In genomic region chr8:71577856-71578387, GRCm38 (mm10) we compare ENCODE assay signal across 26 mouse cellular contexts. TPM values are rescaled to one million over a fixed set of nuclear protein-coding genes. Genes with fewer than 3 reads are reported as not detected.
"Had no signal": no experiment of that assay in that cellular context is flagged by ENCODE, and none has a peak within 500 bp of the region (broad histone marks: within the 10 kb centered on the region; RNA-seq: fewer than 3 reads in every experiment).

No protein-coding gene starts in this region.

- H3K36me3 ChIP-seq: liver, embryonic 13.5 days had no signal

- H3K27me3 ChIP-seq: liver, embryonic 13.5 days had no signal

- DNase-seq: kidney, adult 11 months; kidney, adult 8-10 months; kidney, postnatal 14 days; kidney, postnatal 4 days; left cerebral cortex, postnatal 4 days; liver, embryonic 13.5 days; lung, adult 2 months; lung, postnatal 14 days; lung, postnatal 4 days; midbrain, embryonic 14.5 days; right cerebral cortex, adult 18-20 months; right cerebral cortex, postnatal 14 days; right cerebral cortex, postnatal 4 days; thymus, adult 2 months; thymus, postnatal 14 days; thymus, postnatal 4 days had no signal

- H3K4me2 ChIP-seq: liver, embryonic 13.5 days; midbrain, embryonic 11.5 days had no signal

- H3K9me3 ChIP-seq: liver, embryonic 13.5 days had no signal

- H3K27ac ChIP-seq: liver, embryonic 13.5 days; stomach, postnatal 0 days had no signal

- H3K4me3 ChIP-seq: liver, embryonic 13.5 days had no signal

- H3K9ac ChIP-seq: liver, embryonic 13.5 days had no signal

RNA-seq across cellular contexts. Expression of gene Nxnl1, which starts 11.5 kb away (rescaled TPM):
- total RNA-seq: left cerebral cortex, postnatal 4 days; liver, adult 2 months; megakaryocyte-erythroid progenitor cell, adult 5-6 weeks had no signal
- polyA plus RNA-seq: limb, embryonic 14.5 days; liver, adult 2 months; liver, embryonic 16.5 days; lung, adult 2 months; midbrain, embryonic 11.5 days; midbrain, embryonic 14.5 days; neural tube, embryonic 11.5 days; neural tube, embryonic 14.5 days; stomach, embryonic 14.5 days had no signal

RNA-seq across cellular contexts. Expression of gene Tmem221, which starts 19.3 kb away (rescaled TPM):
- total RNA-seq: left cerebral cortex, postnatal 4 days; megakaryocyte-erythroid progenitor cell, adult 5-6 weeks had no signal
- polyA plus RNA-seq: midbrain, embryonic 14.5 days; midbrain, postnatal 0 days; neural tube, embryonic 11.5 days; neural tube, embryonic 14.5 days had no signal
